Mouse (Mus musculus) layer of hippocampus, adult 2 months (tissue): ENCODE measurements at regions not wholly inside any gene's neighbourhood (a gene's known extent, or its start where the extent isn't known, plus 50 kb on each side); places are given as distances from the start of the nearest gene placed in this dataset.

Experiments used
- DNase-seq, 2 experiments: peaks; one replicate each; pipeline ENCODE4 v3.0.0; 2022; ENCODE audit warnings: low spot score in 2 of 2
- H3K27ac ChIP-seq: fragments of 200-600 bp; 2 replicates; pipeline ENCODE4 v1.8.1; 2022
- H3K4me3 ChIP-seq: fragments of 200-600 bp; 2 replicates; pipeline ENCODE4 v1.8.1; 2022; ENCODE audit warnings: mild to moderate bottlenecking
- CTCF ChIP-seq: fragments of 200-600 bp; conservative IDR thresholded peaks from 2 replicates; pipeline ENCODE4 v1.8.1; 2022; ENCODE audit warnings: antibody characterized with exemption, mild to moderate bottlenecking, moderate library complexity

DNA sequence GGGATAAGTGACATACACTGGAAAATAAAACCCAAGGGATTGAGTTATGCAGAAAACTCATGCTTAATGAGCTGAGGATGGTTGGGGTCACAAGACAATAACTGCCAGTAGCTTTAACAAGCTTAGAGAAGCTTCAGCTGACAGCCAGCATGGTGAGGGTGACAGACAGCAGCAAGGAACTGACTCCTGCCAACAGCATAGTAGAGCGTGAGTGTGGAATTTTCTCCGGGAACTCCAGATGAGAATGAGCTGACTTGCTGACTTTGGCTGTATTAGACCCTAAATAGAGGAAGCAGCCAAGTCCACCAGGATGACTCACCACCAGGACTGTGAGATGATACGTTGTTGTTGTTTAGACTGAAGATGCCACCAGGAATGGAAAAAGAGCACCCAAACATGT is 788.2 kb downstream of the Adgrl2 start:
- no peak for TF ChIP-seq CTCF
- Histone ChIP-seq H3K27ac (no peak overlapping the region), H3K4me3 (no peak overlapping the region)
- DNase-seq: no peak

GRCm38 (mm10) chr3:148186704-148187103 is 803.7 kb downstream of the Adgrl2 start:
- Histone ChIP-seq H3K27ac (no peak overlapping the region), H3K4me3 (no peak overlapping the region)
- TF ChIP-seq CTCF: no peak
- no peak for DNase-seq

GRCm38 (mm10) chr3:148167556-148167955 is 822.8 kb downstream of the Adgrl2 start:
- no peak for TF ChIP-seq CTCF
- H3K4me3 ChIP-seq: no peak overlapping the region
- DNase-seq: peak in 1 of 2 experiments; percentile 3
- H3K27ac ChIP-seq: no peak overlapping the region

DNA sequence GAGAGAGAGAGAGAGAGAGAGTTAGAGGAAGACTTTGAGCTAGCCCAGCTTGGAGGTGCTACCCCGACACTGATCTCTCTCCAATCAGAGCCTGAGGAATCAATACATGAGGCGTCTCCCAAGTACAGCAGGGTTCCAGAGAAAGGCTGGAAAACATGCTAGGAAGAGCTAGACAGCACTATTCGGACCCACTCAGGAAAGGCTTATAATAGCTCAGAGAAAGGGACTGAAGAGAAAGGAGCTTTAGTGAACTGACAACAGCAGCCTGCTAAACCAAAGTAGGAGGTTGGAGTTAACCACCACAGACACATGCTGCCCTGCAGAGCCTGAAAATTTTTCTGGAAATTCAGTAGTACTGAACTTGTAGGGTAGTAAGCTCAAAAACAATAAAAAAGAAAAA is 831.3 kb downstream of the Adgrl2 start:
- DNase-seq: no peak
- no peak for TF ChIP-seq CTCF
- Histone ChIP-seq H3K4me3 (no peak overlapping the region), H3K27ac (no peak overlapping the region)

- TF ChIP-seq CTCF: no peak
- H3K27ac ChIP-seq: no peak overlapping the region
- no peak for DNase-seq
- no peak overlapping the region for H3K4me3 ChIP-seq
Observed at GRCm38 (mm10) chr3:148158533-148158932, 831.8 kb downstream of the Adgrl2 start.

DNA sequence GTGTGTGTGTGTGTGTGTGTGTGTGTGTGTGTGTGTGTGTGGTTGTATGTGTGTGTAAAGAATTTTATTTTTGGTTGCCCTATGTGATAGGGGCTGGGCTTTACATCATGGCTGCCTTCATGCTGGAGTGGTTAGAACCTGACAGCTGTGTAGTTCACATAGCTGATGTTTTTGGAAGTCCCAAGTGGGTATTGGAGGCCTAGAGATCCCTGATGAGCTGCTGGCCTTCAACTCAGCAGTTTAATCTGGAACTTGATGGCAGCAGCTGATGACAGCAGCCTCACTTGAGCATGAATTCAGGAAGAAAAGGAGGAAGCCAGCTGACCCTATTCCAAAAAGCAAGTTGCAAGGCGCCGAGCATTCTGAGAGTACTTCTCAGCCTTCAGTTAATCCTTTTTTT is 846.6 kb downstream of the Adgrl2 start:
- TF ChIP-seq CTCF: no peak
- no peak overlapping the region for H3K4me3 ChIP-seq
- no peak overlapping the region for H3K27ac ChIP-seq
- DNase-seq: no peak

GRCm38 (mm10) chr3:148136791-148137251 is 853.5 kb downstream of the Adgrl2 start:
- DNase-seq: no peak
- Histone ChIP-seq H3K27ac (no peak overlapping the region), H3K4me3 (no peak overlapping the region)
- no peak for TF ChIP-seq CTCF

DNA sequence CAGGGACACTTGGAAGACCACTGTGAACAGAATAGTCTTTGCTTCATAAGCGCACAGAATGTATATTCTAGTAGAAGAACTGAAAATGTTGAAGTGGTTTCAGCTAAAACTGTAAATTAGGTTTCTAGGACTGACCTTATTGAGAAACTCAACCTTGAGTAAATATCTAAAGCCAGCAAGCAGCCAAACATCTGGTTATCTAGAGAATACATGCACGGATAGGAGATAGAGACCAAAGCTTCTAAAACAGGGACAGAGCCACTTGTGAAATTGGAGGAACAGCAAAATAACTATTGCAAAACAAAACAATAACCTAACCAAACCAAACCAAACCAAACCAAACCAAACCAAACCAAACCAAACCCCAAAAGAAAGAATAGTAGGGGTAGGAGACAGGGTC is 855.7 kb downstream of the Adgrl2 start:
- DNase-seq: no peak
- no peak for TF ChIP-seq CTCF

GRCm38 (mm10) chr3:148115576-148115975 is 874.8 kb downstream of the Adgrl2 start:
- Histone ChIP-seq H3K4me3 (no peak overlapping the region), H3K27ac (no peak overlapping the region)
- DNase-seq: no peak
- TF ChIP-seq CTCF: no peak

More for the DNA sequence above, 855.7 kb downstream of the Adgrl2 start:
- H3K4me3 ChIP-seq: no peak overlapping the region
- no peak overlapping the region for H3K27ac ChIP-seq

DNA sequence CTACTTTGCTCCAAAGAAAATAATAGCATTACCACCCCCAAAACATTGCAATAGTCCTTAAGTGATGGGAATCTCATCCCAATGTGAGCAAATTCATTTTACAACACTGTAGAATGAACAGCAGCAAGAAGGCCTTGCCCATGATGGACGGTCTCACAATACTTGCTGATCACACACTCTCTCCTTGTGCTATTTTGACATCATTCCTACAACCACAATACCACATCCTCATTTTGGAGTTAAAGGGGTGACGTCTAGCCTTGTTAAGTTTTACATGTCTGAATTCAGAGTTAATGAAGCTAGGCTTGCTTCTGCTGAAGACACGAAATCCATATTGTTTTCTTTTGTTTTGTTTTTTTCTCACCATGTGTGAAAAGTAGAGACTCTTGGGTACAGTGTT is 878.2 kb downstream of the Adgrl2 start:
- TF ChIP-seq CTCF: no peak
- no peak overlapping the region for H3K27ac ChIP-seq
- DNase-seq: no peak
- H3K4me3 ChIP-seq: no peak overlapping the region

DNA sequence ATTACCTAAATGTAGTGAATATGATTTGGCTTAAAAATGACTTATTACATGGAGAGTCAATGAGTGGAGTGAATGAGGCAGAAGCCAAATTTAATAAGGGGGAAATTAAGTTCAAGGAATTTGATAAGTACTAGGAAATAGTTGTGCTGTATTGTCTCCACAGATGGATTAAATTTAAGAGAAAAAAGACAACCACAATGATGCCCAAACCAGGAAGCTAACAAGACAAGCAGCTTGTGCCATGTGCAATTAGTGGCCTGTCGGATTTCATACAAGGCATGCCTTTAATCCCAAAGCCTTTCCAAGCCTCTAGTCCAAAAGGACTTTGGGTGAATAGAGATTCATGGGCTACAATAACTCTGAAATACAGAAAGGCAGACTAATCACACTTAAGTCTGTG is 883.3 kb downstream of the Adgrl2 start:
- Histone ChIP-seq H3K27ac (no peak overlapping the region), H3K4me3 (no peak overlapping the region)
- DNase-seq: no peak
- no peak for TF ChIP-seq CTCF

DNA sequence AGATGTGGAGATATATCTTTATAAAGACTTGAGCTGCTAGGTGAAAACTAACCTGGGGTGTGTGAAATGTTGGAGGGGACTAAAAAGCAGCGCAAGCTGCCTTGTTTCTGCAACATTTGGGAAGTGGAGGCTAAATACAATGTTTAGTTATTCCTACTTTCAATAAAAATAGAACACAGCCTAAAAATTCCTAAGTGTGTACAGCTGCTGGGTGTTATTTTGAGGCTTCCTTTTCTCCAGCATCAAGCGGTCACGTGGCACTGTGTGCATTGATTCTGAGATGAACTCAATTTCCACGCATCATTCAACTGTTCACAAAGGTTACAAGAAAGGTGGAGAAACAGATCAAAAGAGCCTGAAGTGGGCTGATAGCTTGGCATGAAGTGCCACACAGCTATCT is 896.4 kb downstream of the Adgrl2 start:
- TF ChIP-seq CTCF: no peak
- H3K4me3 ChIP-seq: no peak overlapping the region
- DNase-seq: no peak
- no peak overlapping the region for H3K27ac ChIP-seq

DNA sequence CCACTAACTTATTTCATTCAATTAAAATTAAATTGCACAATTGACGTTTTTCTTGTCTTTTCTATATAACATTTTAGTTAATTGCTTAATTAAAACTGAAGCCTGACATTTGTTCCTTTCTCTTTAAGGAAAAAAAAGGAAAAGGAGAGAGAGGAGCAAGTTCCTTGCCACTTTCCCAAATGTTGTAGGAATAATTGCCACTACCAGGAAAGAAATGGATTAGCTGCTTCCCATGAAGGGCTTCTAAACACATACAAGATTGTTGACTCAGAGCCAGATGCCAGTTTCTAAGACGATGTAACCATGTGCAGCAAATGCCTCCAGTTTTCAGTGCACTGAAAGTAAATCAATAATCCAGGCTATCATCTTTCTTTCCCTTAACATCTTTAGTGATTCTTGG is 914.5 kb downstream of the Adgrl2 start:
- Histone ChIP-seq H3K27ac (no peak overlapping the region), H3K4me3 (no peak overlapping the region)
- DNase-seq: no peak
- no peak for TF ChIP-seq CTCF

DNA sequence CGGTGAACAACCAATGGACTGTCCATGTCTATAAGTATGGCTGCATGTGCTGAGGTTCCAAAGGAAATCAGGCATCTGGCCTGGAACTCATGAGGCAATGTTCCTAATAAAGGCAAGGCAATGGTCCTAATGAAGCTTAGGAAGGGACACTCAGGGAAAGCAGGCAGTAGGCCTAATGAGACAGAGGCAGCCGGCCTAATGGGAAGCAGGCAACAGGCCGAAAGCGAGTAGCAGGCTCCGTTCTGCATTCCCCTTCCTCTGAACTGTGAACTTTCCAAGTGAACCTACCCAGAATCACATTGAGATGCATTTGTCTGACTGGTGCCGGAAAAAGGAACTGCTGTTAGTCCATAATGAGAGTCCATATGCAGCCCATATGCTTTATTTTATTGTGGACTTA is 923.7 kb downstream of the Adgrl2 start:
- no peak for TF ChIP-seq CTCF
- H3K27ac ChIP-seq: no peak overlapping the region
- peak; percentile 3 to 9 for DNase-seq
- H3K4me3 ChIP-seq: no peak overlapping the region

- TF ChIP-seq CTCF: no peak
- Histone ChIP-seq H3K4me3 (no peak overlapping the region), H3K27ac (no peak overlapping the region)
- no peak for DNase-seq
Observed at GRCm38 (mm10) chr3:148056074-148056473, 934.3 kb downstream of the Adgrl2 start.

GRCm38 (mm10) chr3:148052516-148052915 is 937.8 kb downstream of the Adgrl2 start:
- TF ChIP-seq CTCF: no peak
- Histone ChIP-seq H3K27ac (no peak overlapping the region), H3K4me3 (no peak overlapping the region)
- DNase-seq: no peak
